Mouse (Mus musculus): Measurements from ENCODE around the gene Olfr328. TPM values are rescaled to one million over a fixed set of nuclear protein-coding genes. Genes with fewer than 3 reads are reported as not detected.
A peak's percentile ranks its signal among the peaks of the same experiment; 100 is the strongest.
"Not testable (repeated sequence)": the region's sequence is repeated elsewhere in the genome, so short reads cannot be mapped to it uniquely, and the experiment has no call there.

Olfr328 gene
- under 1 TPM in 1 of 2 experiments, not detected in 1; 0.10 TPM for total RNA-seq (2021)
- long read RNA-seq, experiment 1, result 0 reads
- long read RNA-seq, experiment 2, result 0 reads

- no peak for DNase-seq
Observed at GRCm38 (mm10) chr11:58555536-58555935, at the start of gene Olfr328. TSS of gene Olfr328 (minus strand) at chr11:58555636.

- DNase-seq, result peak; percentile 34 to 44
Observed at GRCm38 (mm10) chr11:58605228-58605627, 49.8 kb upstream of the Olfr328 start.

GRCm38 (mm10) chr11:58604688-58605087, 49.3 kb upstream of the Olfr328 start:
- no peak for DNase-seq

- no peak for DNase-seq
Observed at GRCm38 (mm10) chr11:58602800-58603560, 47.5 kb upstream of the Olfr328 start.

- no peak for DNase-seq
Observed at GRCm38 (mm10) chr11:58602062-58602461, 46.6 kb upstream of the Olfr328 start.

- no peak for DNase-seq
Observed at GRCm38 (mm10) chr11:58597837-58598236, 42.4 kb upstream of the Olfr328 start.

GRCm38 (mm10) chr11:58594814-58595213, 39.4 kb upstream of the Olfr328 start, which contains the start of gene Olfr324:
TSS of gene Olfr324 (plus strand) at chr11:58595114.
- no peak for DNase-seq

- DNase-seq, result no peak
Observed at GRCm38 (mm10) chr11:58588620-58589250, 33.3 kb upstream of the Olfr328 start.

GRCm38 (mm10) chr11:58587898-58588348, 32.5 kb upstream of the Olfr328 start:
- DNase-seq, result peak; percentile 9 to 74

- DNase-seq, result no peak
Observed at GRCm38 (mm10) chr11:58578636-58579035, 23.2 kb upstream of the Olfr328 start.

GRCm38 (mm10) chr11:58577430-58577829, 22.0 kb upstream of the Olfr328 start, which contains the start of gene Olfr325:
TSS of gene Olfr325 (plus strand) at chr11:58577730.
- DNase-seq, result no peak

- peak; percentile 15 to 17 for DNase-seq
Observed at GRCm38 (mm10) chr11:58570405-58570804, 15.0 kb upstream of the Olfr328 start, which contains the start of gene Olfr224. TSS of gene Olfr224 (minus strand) at chr11:58570553.

GRCm38 (mm10) chr11:58546322-58546721, 9.1 kb downstream of the Olfr328 start, which contains the start of gene Olfr329-ps:
TSS of gene Olfr329-ps (minus strand) at chr11:58546422.
- no peak for DNase-seq

- not testable (repeated sequence) for DNase-seq
Observed at GRCm38 (mm10) chr11:58534736-58535135, 20.7 kb downstream of the Olfr328 start, which contains the start of gene Olfr330. TSS of gene Olfr330 (minus strand) at chr11:58534836.

- peak; percentile 12 to 18 for DNase-seq
Observed at GRCm38 (mm10) chr11:58519756-58520155, 35.7 kb downstream of the Olfr328 start.

GRCm38 (mm10) chr11:58518916-58519315, 36.5 kb downstream of the Olfr328 start:
- peak; percentile 56 to 69 for DNase-seq

GRCm38 (mm10) chr11:58509058-58509457, 46.4 kb downstream of the Olfr328 start:
- not testable (repeated sequence) for DNase-seq

GRCm38 (mm10) chr11:58502472-58502871, 53.0 kb downstream of the Olfr328 start, which contains the start of gene Olfr331:
TSS of gene Olfr331 (minus strand) at chr11:58502572.
- DNase-seq, result not testable (repeated sequence)

Measured in heart, adult 18-20 months (tissue).